Mouse (Mus musculus) megakaryocyte-erythroid progenitor cell, adult 5-6 weeks (primary cell): Measurements from ENCODE around the gene Igll1. TPM values are rescaled to one million over a fixed set of nuclear protein-coding genes. Genes with fewer than 3 reads are reported as not detected.
"Not testable (repeated sequence)": the region's sequence is repeated elsewhere in the genome, so short reads cannot be mapped to it uniquely, and the experiment has no call there.

Experiments used
- ATAC-seq: replicated peaks from 2 replicates; pipeline ENCODE4 v1.8.0; 2016; ENCODE audit warnings: mild to moderate bottlenecking, inconsistent platforms; ENCODE audit not compliant: severe bottlenecking, poor library complexity, low FRiP score, low TSS enrichment
- total RNA-seq, 2 experiments: library from RNA; stranded (forward) in 1 of 2; stranded (reverse) in 1 of 2; fragments of 200-1000, 215-1000 nt in 1 of 2; fragments of >200 nt in 1 of 2; fragmentation: Nextera tagmentation in 1 of 2; gene quantifications; 2 replicates each; pipeline ENCODE4 v1.2.3; 2014 to 2017

Igll1 gene
- total RNA-seq, 2 experiments from 2014 or later: 3.1 to 71.4 TPM

GRCm38 (mm10) chr16:16856054-16856453 is 7.7 kb downstream of the Igll1 start:
- not testable (repeated sequence) for ATAC-seq

- ATAC-seq: no peak
Observed at GRCm38 (mm10) chr16:16855541-16855940, 8.2 kb downstream of the Igll1 start.

- ATAC-seq: peak; percentile 79
Observed at GRCm38 (mm10) chr16:16854836-16855235, 8.9 kb downstream of the Igll1 start.

GRCm38 (mm10) chr16:16852411-16852810 is 11.4 kb downstream of the Igll1 start:
- ATAC-seq: no peak

GRCm38 (mm10) chr16:16849196-16849595 is 14.6 kb downstream of the Igll1 start:
- ATAC-seq: no peak

GRCm38 (mm10) chr16:16829671-16830070 is 34.1 kb downstream of the Igll1 start:
- ATAC-seq: no peak

- peak; percentile 100 for ATAC-seq
Observed at GRCm38 (mm10) chr16:16828757-16829615, 34.8 kb downstream of the Igll1 start, which contains the start of gene Spag6l. TSS of gene Spag6l (minus strand) at chr16:16829456.

GRCm38 (mm10) chr16:16826223-16826622 is 37.6 kb downstream of the Igll1 start:
- ATAC-seq: no peak

- ATAC-seq: no peak
Observed at GRCm38 (mm10) chr16:16825476-16825875, 38.3 kb downstream of the Igll1 start.

Other genes with a start within 250 kb of the Igll1 start
- gene Olfr19, start 187.6 kb downstream of the Igll1 start, total RNA-seq (2014; fragmentation: Nextera tagmentation): not detected in 2 replicates
- gene Olfr19, start 187.6 kb downstream of the Igll1 start, total RNA-seq (2017): not detected in 2 replicates
- 1.4 and 1.6 TPM in 2 replicates for gene Spag6l, start 34.5 kb downstream of the Igll1 start, total RNA-seq (2014; fragmentation: Nextera tagmentation)
- gene Spag6l, start 34.5 kb downstream of the Igll1 start, total RNA-seq (2017): 1.1 and 4.2 TPM in 2 replicates
- 123 and 133 TPM in 2 replicates for gene Top3b, start 6.8 kb upstream of the Igll1 start, total RNA-seq (2014; fragmentation: Nextera tagmentation)
- 58.7 and 59.0 TPM in 2 replicates for gene Top3b, start 6.8 kb upstream of the Igll1 start, total RNA-seq (2017)
- gene Vpreb1, start 6.9 kb upstream of the Igll1 start, total RNA-seq (2014; fragmentation: Nextera tagmentation): 70.5 TPM in 1 of 2 replicates, not detected in the other
- 0.91 TPM in 1 of 2 replicates, not detected in the other for gene Vpreb1, start 6.9 kb upstream of the Igll1 start, total RNA-seq (2017)
- 6.5 and 6.7 TPM in 2 replicates for gene Ppm1f, start 32.5 kb upstream of the Igll1 start, total RNA-seq (2014; fragmentation: Nextera tagmentation)
- 10.1 and 12.1 TPM in 2 replicates for gene Ppm1f, start 32.5 kb upstream of the Igll1 start, total RNA-seq (2017)
- 118 and 181 TPM in 2 replicates for gene Mapk1, start 119.4 kb upstream of the Igll1 start, total RNA-seq (2014; fragmentation: Nextera tagmentation)
- gene Mapk1, start 119.4 kb upstream of the Igll1 start, total RNA-seq (2017): 140 and 154 TPM in 2 replicates
- gene Ypel1, start 205.7 kb upstream of the Igll1 start, total RNA-seq (2014; fragmentation: Nextera tagmentation): 2.3 and 3.0 TPM in 2 replicates
- 1.7 TPM in 1 of 2 replicates, not detected in the other for gene Ypel1, start 205.7 kb upstream of the Igll1 start, total RNA-seq (2017)
- gene Ppil2, start 247.3 kb upstream of the Igll1 start, total RNA-seq (2014; fragmentation: Nextera tagmentation): 74.1 and 94.8 TPM in 2 replicates
- gene Ppil2, start 247.3 kb upstream of the Igll1 start, total RNA-seq (2017): 81.5 and 99.2 TPM in 2 replicates